Mouse (Mus musculus) limb, embryonic 13.5 days (tissue): ENCODE results near the gene Rnf151. TPM values are rescaled to one million over a fixed set of nuclear protein-coding genes. Genes with fewer than 3 reads are reported as not detected.
"Not testable (repeated sequence)": the region's sequence is repeated elsewhere in the genome, so short reads cannot be mapped to it uniquely, and the experiment has no call there.

ENCODE experiments used
- ATAC-seq: fragments of 200-750 bp; cut with Nextera tagmentation; 2 replicates; pipeline ENCODE4 v1.8.0; 2017; ENCODE audit warnings: low read depth, moderate number of reproducible peaks, moderate TSS enrichment; ENCODE audit not compliant: low FRiP score
- H3K27ac ChIP-seq: fragments of 300-500 bp; sonication (generic); 2 replicates; pipeline ENCODE4 v1.5.1; 2015; ENCODE audit warnings: inconsistent platforms, mild to moderate bottlenecking, moderate library complexity
- H3K27me3 ChIP-seq: fragments of 300-500 bp; sonication (generic); 2 replicates; pipeline ENCODE4 v1.6.1; 2015; ENCODE audit warnings: mild to moderate bottlenecking, inconsistent platforms
- H3K36me3 ChIP-seq: fragments of 300-500 bp; sonication (generic); 2 replicates; pipeline ENCODE4 v1.6.1; 2015; ENCODE audit warnings: inconsistent platforms, mild to moderate bottlenecking, moderate library complexity
- H3K4me1 ChIP-seq: fragments of 300-500 bp; sonication (generic); 2 replicates; pipeline ENCODE4 v1.6.1; 2015; ENCODE audit warnings: inconsistent platforms
- H3K4me2 ChIP-seq: fragments of 300-500 bp; sonication (generic); replicated peaks from 2 replicates; pipeline ENCODE4 v1.6.1; 2015; ENCODE audit warnings: inconsistent platforms, mild to moderate bottlenecking, moderate library complexity
- H3K4me3 ChIP-seq: fragments of 300-500 bp; sonication (generic); 2 replicates; pipeline ENCODE4 v1.5.1; 2015; ENCODE audit warnings: moderate library complexity, mild to moderate bottlenecking, inconsistent platforms
- H3K9ac ChIP-seq: fragments of 300-500 bp; sonication (generic); 2 replicates; pipeline ENCODE4 v1.6.1; 2015; ENCODE audit warnings: mild to moderate bottlenecking, inconsistent platforms
- H3K9me3 ChIP-seq: fragments of 300-500 bp; sonication (generic); 2 replicates; pipeline ENCODE4 v1.6.1; 2016; ENCODE audit warnings: inconsistent platforms
- WGBS: fragments of 180-500 bp; shearing (Covaris S2); methylation state at CpG from one replicate; pipeline ENCODE4 v1.1.7; 2015; 5-methylcytosine and 5-hydroxymethylcytosine counted together
- polyA plus RNA-seq: library from polyadenylated mRNA; unstranded; fragments of >200 nt; fragmentation: Nextera tagmentation; extraction: Ambion mirVana; gene quantifications from 2 replicates; pipeline ENCODE4 v1.2.1, GENCODE M21; 2015

Rnf151 gene
- polyA plus RNA-seq, 1 experiment from 2014 or later: not detected

DNA sequence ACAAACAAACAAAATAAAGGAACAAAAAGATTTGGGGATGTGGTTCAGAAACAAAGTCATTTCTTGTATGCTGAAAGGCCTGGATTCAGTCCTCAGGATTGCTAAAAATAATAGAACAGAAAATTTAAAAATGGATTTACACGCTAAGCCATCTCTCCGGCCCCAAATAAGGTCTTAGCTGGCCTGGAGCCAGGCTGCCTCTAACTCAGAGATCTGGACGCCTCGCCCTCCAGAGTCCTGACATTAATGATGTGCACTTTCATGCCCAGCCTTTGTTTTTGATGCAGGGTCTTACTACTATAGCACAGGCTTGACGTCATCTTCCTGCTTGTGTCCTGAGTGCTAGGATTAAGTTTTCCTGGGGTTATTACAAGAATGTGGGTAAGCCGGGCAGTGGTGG, 11.2 kb upstream of the Rnf151 start:
- WGBS: 83% methylated on average over 6 of the region's 6 CpGs
- peaks cover 11% of the 10 kb centered on the region; the same call in 1 of the 2 replicates for H3K27me3 ChIP-seq
- no peaks in the 10 kb centered on the region for H3K36me3 ChIP-seq
- ATAC-seq: no peak
- H3K27ac ChIP-seq: no peak overlapping the region
- no peak overlapping the region for H3K4me3 ChIP-seq
- H3K4me1 ChIP-seq: 0 out of 2 replicates have a peak, but pooled peaks cover 2% of the 10 kb centered on the region
- no peaks in the 10 kb centered on the region for H3K9me3 ChIP-seq
- H3K4me2 ChIP-seq: no peak overlapping the region
- no peak overlapping the region for H3K9ac ChIP-seq

- H3K9me3 ChIP-seq: no peaks in the 10 kb centered on the region
- peak overlapping the region; percentile 25; the same call in 1 of the 2 replicates for H3K9ac ChIP-seq
- ATAC-seq: no peak
- peaks cover 6% of the 10 kb centered on the region; the same call in 1 of the 2 replicates for H3K27me3 ChIP-seq
- H3K36me3 ChIP-seq: no peaks in the 10 kb centered on the region
- no peak overlapping the region for H3K4me2 ChIP-seq
- WGBS: 72% methylated on average over 17 of the region's 17 CpGs
- no peak overlapping the region for H3K4me3 ChIP-seq
- no peak overlapping the region for H3K27ac ChIP-seq
- peaks cover 7% of the 10 kb centered on the region for H3K4me1 ChIP-seq
These were observed 10.3 kb upstream of the Rnf151 start for GRCm38 (mm10) chr17:24728184-24728583.

- H3K4me2 ChIP-seq: no peak within 1 kb of the TSS
- 56% methylated on average over 2 of the region's 2 CpGs for WGBS
- H3K4me1 ChIP-seq: peaks cover 13% of the 10 kb centered on the region
- H3K27ac ChIP-seq: no peak within 1 kb of the TSS
- peak within 1 kb of the TSS; percentile 25; the same call in 1 of the 2 replicates for H3K9ac ChIP-seq
- H3K9me3 ChIP-seq: no peaks in the 10 kb centered on the region
- ATAC-seq: no peak
- no peak within 1 kb of the TSS for H3K4me3 ChIP-seq
- peaks cover under 1% of the 10 kb centered on the region for H3K36me3 ChIP-seq
- peaks cover 5% of the 10 kb centered on the region; the same call in 1 of the 2 replicates for H3K27me3 ChIP-seq
These were observed 9.8 kb upstream of the Rnf151 start, which contains the start of gene Rpl3l for GRCm38 (mm10) chr17:24727618-24728017. TSS of gene Rpl3l (plus strand) at chr17:24727820.

DNA sequence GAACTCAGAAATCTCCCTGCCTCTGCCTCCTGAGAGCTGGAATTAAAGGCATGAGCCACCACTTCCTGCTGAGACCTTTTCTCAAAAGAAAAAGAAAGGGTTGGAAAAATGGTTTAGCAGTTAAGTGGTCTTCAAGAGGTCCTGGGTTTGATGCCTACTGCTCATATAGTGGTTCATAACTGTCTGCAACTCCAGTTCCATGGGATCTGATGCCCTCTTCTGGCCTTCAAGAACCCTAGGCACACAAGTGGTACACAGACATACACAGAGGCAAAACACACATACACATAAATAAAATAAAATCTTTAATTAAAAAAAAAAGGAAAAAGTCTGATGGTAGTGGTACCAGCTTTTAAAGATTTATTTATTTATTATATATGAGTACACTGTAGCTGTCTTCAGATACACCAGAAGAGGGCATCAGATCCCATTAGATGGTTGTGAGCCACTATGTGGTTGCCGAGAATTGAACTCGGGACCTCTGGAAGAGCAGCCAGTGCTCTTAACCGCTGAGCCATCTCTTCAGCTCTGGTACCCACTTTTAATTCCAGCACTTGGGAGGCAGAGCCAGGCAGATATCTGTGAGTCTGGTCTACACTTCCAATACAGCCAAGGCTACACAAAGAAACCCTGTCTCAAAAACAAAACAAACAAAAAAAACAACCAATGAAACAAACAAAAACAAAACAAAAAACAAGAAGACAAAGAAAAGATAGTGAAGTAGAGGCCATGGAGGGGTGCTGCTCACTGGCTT, 8.0 kb upstream of the Rnf151 start:
- Histone ChIP-seq H3K4me1 (peaks cover 29% of the 10 kb centered on the region), H3K36me3 (peaks cover 16% of the 10 kb centered on the region), H3K27ac (no peak overlapping the region), H3K9me3 (no peaks in the 10 kb centered on the region), H3K4me3 (no peak overlapping the region), H3K27me3 (no peaks in the 10 kb centered on the region), H3K9ac (no peak overlapping the region), H3K4me2 (no peak overlapping the region)
- no peak for ATAC-seq
- 74% methylated on average over 3 of the region's 3 CpGs for WGBS

DNA sequence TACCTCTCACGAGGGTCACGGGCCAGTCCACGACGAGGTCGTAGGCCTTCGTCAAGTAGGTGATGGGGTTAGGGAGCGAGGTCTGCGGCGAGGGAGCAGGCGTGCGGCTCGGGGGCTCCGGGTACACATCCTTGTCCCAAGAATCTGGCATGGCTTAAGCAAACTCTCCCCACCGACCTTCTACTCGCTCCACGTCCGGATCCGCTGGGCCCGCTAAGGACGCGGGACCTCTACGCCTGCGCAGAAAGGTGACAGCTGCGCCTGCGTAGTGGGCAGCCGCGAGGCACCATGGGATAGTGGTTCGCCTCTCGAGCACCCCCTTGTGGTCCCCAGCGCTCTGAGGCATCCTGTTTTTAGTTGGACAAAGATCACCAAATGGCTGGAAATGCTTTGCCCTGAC, 6.3 kb upstream of the Rnf151 start, which contains the start of gene Ndufb10:
Gene Ndufb10, minus strand, starts transcription at position 295 of the 400 bp plus-strand sequence.
- H3K9me3 ChIP-seq: no peaks in the 10 kb centered on the region
- WGBS: 0% methylated on average over 30 of the region's 30 CpGs
- peaks cover 19% of the 10 kb centered on the region for H3K36me3 ChIP-seq
- peak within 1 kb of the TSS; percentile 83 for H3K4me3 ChIP-seq
- H3K27ac ChIP-seq: peak within 1 kb of the TSS; percentile 79; the same call in 1 of the 2 replicates
- peak; percentile 75 for ATAC-seq
- peaks cover 29% of the 10 kb centered on the region for H3K4me1 ChIP-seq
- H3K4me2 ChIP-seq: peak within 1 kb of the TSS; percentile 91
- peak within 1 kb of the TSS; percentile 78 for H3K9ac ChIP-seq
- H3K27me3 ChIP-seq: no peaks in the 10 kb centered on the region

DNA sequence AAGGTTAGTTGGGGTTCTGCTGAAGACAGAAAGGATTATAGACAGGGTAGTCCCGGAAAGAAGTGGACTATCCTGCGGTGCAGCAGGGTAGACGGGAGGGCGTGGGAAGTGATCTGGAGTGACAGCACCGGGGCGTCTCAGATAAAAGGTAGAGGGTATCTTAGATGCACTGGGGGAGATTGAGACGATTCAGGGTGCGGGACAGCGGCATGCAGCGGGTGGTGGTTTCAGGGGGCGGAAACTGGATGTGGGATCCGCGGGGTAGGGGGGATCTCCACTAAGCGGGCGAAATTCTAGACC, 6.0 kb upstream of the Rnf151 start:
- peaks cover 19% of the 10 kb centered on the region for H3K36me3 ChIP-seq
- WGBS: under 1% methylated on average over 15 of the region's 15 CpGs
- no peaks in the 10 kb centered on the region for H3K9me3 ChIP-seq
- H3K4me3 ChIP-seq: peak overlapping the region; percentile 83
- peak; percentile 1; the same call in 1 of the 2 replicates for ATAC-seq
- H3K9ac ChIP-seq: peak overlapping the region; percentile 78
- H3K27me3 ChIP-seq: no peaks in the 10 kb centered on the region
- H3K4me2 ChIP-seq: peak overlapping the region; percentile 91
- H3K27ac ChIP-seq: peak overlapping the region; percentile 79; the same call in 1 of the 2 replicates
- peaks cover 31% of the 10 kb centered on the region for H3K4me1 ChIP-seq

DNA sequence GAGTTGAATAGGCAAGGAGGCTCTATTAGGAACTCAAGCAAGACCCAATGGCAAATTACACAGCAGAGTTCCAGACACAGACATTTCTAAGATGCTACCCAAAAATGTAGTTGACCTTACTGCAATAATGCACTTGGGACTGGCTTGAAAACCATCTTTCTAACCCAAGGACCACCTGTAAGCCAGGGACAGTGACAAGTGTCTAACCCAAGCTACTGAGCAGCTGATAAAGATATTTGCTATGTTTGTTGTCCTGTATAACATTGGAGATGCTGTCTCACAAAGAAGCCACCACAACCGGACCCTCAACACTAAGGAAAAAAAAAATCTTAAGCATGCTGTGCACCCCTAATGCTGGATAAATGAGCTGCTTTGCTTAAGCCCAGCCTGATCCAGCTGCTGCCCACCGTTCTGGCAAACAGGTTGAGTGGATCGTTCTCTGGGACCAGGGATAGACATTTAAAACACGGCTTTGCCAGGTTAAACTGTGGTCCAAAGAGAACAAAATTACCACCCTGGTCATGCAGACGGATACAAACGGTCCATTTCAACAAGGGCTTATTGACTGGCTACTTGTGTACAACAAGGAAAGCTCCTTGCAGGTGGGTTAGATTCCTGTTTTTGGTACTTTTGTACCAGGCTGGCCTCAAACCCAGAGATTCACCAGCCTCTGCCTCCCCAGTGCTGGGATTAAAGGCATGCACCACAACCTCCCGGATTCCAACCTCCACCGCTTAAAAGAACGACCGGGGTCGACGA, 5.4 kb upstream of the Rnf151 start:
- H3K27me3 ChIP-seq: no peaks in the 10 kb centered on the region
- H3K4me1 ChIP-seq: peaks cover 34% of the 10 kb centered on the region
- no peak for ATAC-seq
- peak overlapping the region; percentile 79; the same call in 1 of the 2 replicates for H3K27ac ChIP-seq
- peak overlapping the region; percentile 83 for H3K4me3 ChIP-seq
- peak overlapping the region; percentile 78 for H3K9ac ChIP-seq
- peaks cover 24% of the 10 kb centered on the region for H3K36me3 ChIP-seq
- 1% methylated on average over 12 of the region's 12 CpGs for WGBS
- no peaks in the 10 kb centered on the region for H3K9me3 ChIP-seq
- peak overlapping the region; percentile 91 for H3K4me2 ChIP-seq

GRCm38 (mm10) chr17:24722220-24722924, 4.5 kb upstream of the Rnf151 start:
- no peak overlapping the region for H3K27ac ChIP-seq
- peak overlapping the region; percentile 91 for H3K4me2 ChIP-seq
- H3K27me3 ChIP-seq: no peaks in the 10 kb centered on the region
- H3K9ac ChIP-seq: peak overlapping the region; percentile 78
- H3K9me3 ChIP-seq: no peaks in the 10 kb centered on the region
- ATAC-seq: no peak
- 31% methylated on average over 13 of the region's 13 CpGs for WGBS
- peaks cover 33% of the 10 kb centered on the region for H3K36me3 ChIP-seq
- peaks cover 34% of the 10 kb centered on the region for H3K4me1 ChIP-seq
- peak overlapping the region; percentile 84 for H3K4me3 ChIP-seq

- H3K27ac ChIP-seq, H3K27me3 ChIP-seq, ATAC-seq, H3K9me3 ChIP-seq: not testable (repeated sequence)
- WGBS: 59% methylated on average over 7 of the region's 7 CpGs
- peak overlapping the region; percentile 84 for H3K4me3 ChIP-seq
- H3K9ac ChIP-seq: peak overlapping the region; percentile 65
- H3K36me3 ChIP-seq: peaks cover 42% of the 10 kb centered on the region
- H3K4me1 ChIP-seq: peaks cover 34% of the 10 kb centered on the region
- peak overlapping the region; percentile 91 for H3K4me2 ChIP-seq
These were observed 3.6 kb upstream of the Rnf151 start for GRCm38 (mm10) chr17:24721383-24721955.

GRCm38 (mm10) chr17:24720616-24721015, 2.8 kb upstream of the Rnf151 start:
- Histone ChIP-seq H3K4me3 (peak overlapping the region; percentile 84), H3K4me1 (peaks cover 34% of the 10 kb centered on the region), H3K4me2 (peak overlapping the region; percentile 91), H3K36me3 (peaks cover 47% of the 10 kb centered on the region), H3K9ac (peak overlapping the region; percentile 93)
- not testable (repeated sequence) for H3K9me3 ChIP-seq, ATAC-seq, H3K27ac ChIP-seq, H3K27me3 ChIP-seq
- WGBS: 1% methylated on average over 11 of the region's 11 CpGs

- peak; percentile 98 for ATAC-seq
- H3K27ac ChIP-seq: peak overlapping the region; percentile 87
- peak overlapping the region; percentile 91 for H3K4me2 ChIP-seq
- peak overlapping the region; percentile 84 for H3K4me3 ChIP-seq
- WGBS: under 1% methylated on average over 60 of the region's 61 CpGs
- peak overlapping the region; percentile 93 for H3K9ac ChIP-seq
- no peaks in the 10 kb centered on the region for H3K9me3 ChIP-seq
- H3K36me3 ChIP-seq: peaks cover 47% of the 10 kb centered on the region
- peaks cover 34% of the 10 kb centered on the region for H3K4me1 ChIP-seq
- no peaks in the 10 kb centered on the region for H3K27me3 ChIP-seq
These were observed 1.8 kb upstream of the Rnf151 start for GRCm38 (mm10) chr17:24719494-24720222.
